Mouse (Mus musculus): ENCODE measurements at regions not wholly inside any gene's neighbourhood (a gene's known extent, or its start where the extent isn't known, plus 50 kb on each side); places are given as distances from the start of the nearest gene placed in this dataset.

- H3K9me3 ChIP-seq (ENCODE audit: control insufficient read depth, low read depth, low read length): no peaks in the 10 kb centered on the region
- no peak overlapping the region for H3K27ac ChIP-seq (ENCODE audit: low read length)
- no peak overlapping the region for H3K4me2 ChIP-seq (replicated peaks; ENCODE audit: low read depth, low read length)
- no peak overlapping the region for H3K9ac ChIP-seq (replicated peaks; ENCODE audit: low read depth, low read length)
- H3K4me3 ChIP-seq (ENCODE audit: low read depth, low read length): no peak overlapping the region
- WGBS: 60% methylated on average over 6 of the region's 6 CpGs
- ATAC-seq (ENCODE audit: insufficient number of reproducible peaks, insufficient read depth, low FRiP score, low read depth): no peak
- H3K27me3 ChIP-seq (ENCODE audit: control insufficient read depth, insufficient read depth, low read length): no peaks in the 10 kb centered on the region
- H3K4me1 ChIP-seq (ENCODE audit: control insufficient read depth, insufficient read depth, low read length): peaks cover 3% of the 10 kb centered on the region; the same call in 1 of the 2 replicates
- H3K36me3 ChIP-seq (ENCODE audit: control insufficient read depth, insufficient read depth, low read length): no peaks in the 10 kb centered on the region
Observed at GRCm38 (mm10) chr17:49177966-49178731, 246.0 kb downstream of the Lrfn2 start.

- Histone ChIP-seq H3K9me3 (ENCODE audit: control insufficient read depth, low read depth, low read length) (no peaks in the 10 kb centered on the region), H3K36me3 (ENCODE audit: control insufficient read depth, insufficient read depth, low read length) (no peaks in the 10 kb centered on the region), H3K4me1 (ENCODE audit: control insufficient read depth, insufficient read depth, low read length) (peaks cover 3% of the 10 kb centered on the region; the same call in 1 of the 2 replicates), H3K9ac (replicated peaks; ENCODE audit: low read depth, low read length) (no peak overlapping the region), H3K27ac (ENCODE audit: low read length) (no peak overlapping the region), H3K4me2 (replicated peaks; ENCODE audit: low read depth, low read length) (no peak overlapping the region), H3K27me3 (ENCODE audit: control insufficient read depth, insufficient read depth, low read length) (no peaks in the 10 kb centered on the region), H3K4me3 (ENCODE audit: low read depth, low read length) (no peak overlapping the region)
- no peak for ATAC-seq (ENCODE audit: insufficient number of reproducible peaks, insufficient read depth, low FRiP score, low read depth)
- 4% methylated on average over 4 of the region's 4 CpGs for WGBS
Observed at GRCm38 (mm10) chr17:49182485-49182884, 245.7 kb upstream of the Mocs1 start.

GRCm38 (mm10) chr17:49183917-49184316 lies 244.2 kb upstream of the Mocs1 start:
- 54% methylated on average over 3 of the region's 3 CpGs for WGBS

GRCm38 (mm10) chr17:49185052-49185612 lies 243.0 kb upstream of the Mocs1 start:
- WGBS: 45% methylated on average over 8 of the region's 8 CpGs
- H3K9me3 ChIP-seq (ENCODE audit: control insufficient read depth, low read depth, low read length): no peaks in the 10 kb centered on the region

More at GRCm38 (mm10) chr17:49183917-49184316, 244.2 kb upstream of the Mocs1 start:
- H3K9me3 ChIP-seq (ENCODE audit: control insufficient read depth, low read depth, low read length): no peaks in the 10 kb centered on the region
- no peak overlapping the region for H3K4me3 ChIP-seq (ENCODE audit: low read depth, low read length)
- H3K36me3 ChIP-seq (ENCODE audit: control insufficient read depth, insufficient read depth, low read length): no peaks in the 10 kb centered on the region
- no peak for ATAC-seq (ENCODE audit: insufficient number of reproducible peaks, insufficient read depth, low FRiP score, low read depth)
- H3K27me3 ChIP-seq (ENCODE audit: control insufficient read depth, insufficient read depth, low read length): no peaks in the 10 kb centered on the region
- no peak overlapping the region for H3K4me2 ChIP-seq (replicated peaks; ENCODE audit: low read depth, low read length)
- no peak overlapping the region for H3K27ac ChIP-seq (ENCODE audit: low read length)
- 0 out of 2 replicates have a peak, but pooled peaks cover 3% of the 10 kb centered on the region for H3K4me1 ChIP-seq (ENCODE audit: control insufficient read depth, insufficient read depth, low read length)
- H3K9ac ChIP-seq (replicated peaks; ENCODE audit: low read depth, low read length): no peak overlapping the region

GRCm38 (mm10) chr17:49189765-49190164 lies 238.4 kb upstream of the Mocs1 start:
- Histone ChIP-seq H3K4me1 (ENCODE audit: control insufficient read depth, insufficient read depth, low read length) (no peaks in the 10 kb centered on the region), H3K36me3 (ENCODE audit: control insufficient read depth, insufficient read depth, low read length) (no peaks in the 10 kb centered on the region), H3K4me3 (ENCODE audit: low read depth, low read length) (no peak overlapping the region), H3K9me3 (ENCODE audit: control insufficient read depth, low read depth, low read length) (no peaks in the 10 kb centered on the region), H3K4me2 (replicated peaks; ENCODE audit: low read depth, low read length) (no peak overlapping the region), H3K27me3 (ENCODE audit: control insufficient read depth, insufficient read depth, low read length) (no peaks in the 10 kb centered on the region), H3K9ac (replicated peaks; ENCODE audit: low read depth, low read length) (no peak overlapping the region), H3K27ac (ENCODE audit: low read length) (no peak overlapping the region)
- ATAC-seq (ENCODE audit: insufficient number of reproducible peaks, insufficient read depth, low FRiP score, low read depth): no peak
- 57% methylated on average over 3 of the region's 3 CpGs for WGBS

More at GRCm38 (mm10) chr17:49185052-49185612, 243.0 kb upstream of the Mocs1 start:
- Histone ChIP-seq H3K27ac (ENCODE audit: low read length) (no peak overlapping the region), H3K27me3 (ENCODE audit: control insufficient read depth, insufficient read depth, low read length) (no peaks in the 10 kb centered on the region), H3K9ac (replicated peaks; ENCODE audit: low read depth, low read length) (no peak overlapping the region), H3K4me1 (ENCODE audit: control insufficient read depth, insufficient read depth, low read length) (0 out of 2 replicates have a peak, but pooled peaks cover under 1% of the 10 kb centered on the region), H3K36me3 (ENCODE audit: control insufficient read depth, insufficient read depth, low read length) (no peaks in the 10 kb centered on the region), H3K4me3 (ENCODE audit: low read depth, low read length) (no peak overlapping the region), H3K4me2 (replicated peaks; ENCODE audit: low read depth, low read length) (no peak overlapping the region)
- ATAC-seq (ENCODE audit: insufficient number of reproducible peaks, insufficient read depth, low FRiP score, low read depth): no peak

GRCm38 (mm10) chr17:49190337-49190736 lies 237.8 kb upstream of the Mocs1 start:
- no peak for ATAC-seq (ENCODE audit: insufficient number of reproducible peaks, insufficient read depth, low FRiP score, low read depth)
- WGBS: 62% methylated on average over 4 of the region's 4 CpGs

GRCm38 (mm10) chr17:49196046-49196684 lies 232.0 kb upstream of the Mocs1 start:
- Histone ChIP-seq H3K4me2 (replicated peaks; ENCODE audit: low read depth, low read length) (no peak overlapping the region), H3K9me3 (ENCODE audit: control insufficient read depth, low read depth, low read length) (no peaks in the 10 kb centered on the region; the same call in 1 of the 2 replicates), H3K9ac (replicated peaks; ENCODE audit: low read depth, low read length) (no peak overlapping the region), H3K27me3 (ENCODE audit: control insufficient read depth, insufficient read depth, low read length) (no peaks in the 10 kb centered on the region), H3K4me1 (ENCODE audit: control insufficient read depth, insufficient read depth, low read length) (no peaks in the 10 kb centered on the region), H3K27ac (ENCODE audit: low read length) (no peak overlapping the region), H3K36me3 (ENCODE audit: control insufficient read depth, insufficient read depth, low read length) (no peaks in the 10 kb centered on the region), H3K4me3 (ENCODE audit: low read depth, low read length) (no peak overlapping the region)
- no peak for ATAC-seq (ENCODE audit: insufficient number of reproducible peaks, insufficient read depth, low FRiP score, low read depth)
- WGBS: 60% methylated on average over 8 of the region's 8 CpGs

More at GRCm38 (mm10) chr17:49190337-49190736, 237.8 kb upstream of the Mocs1 start:
- no peaks in the 10 kb centered on the region for H3K9me3 ChIP-seq (ENCODE audit: control insufficient read depth, low read depth, low read length)
- H3K27me3 ChIP-seq (ENCODE audit: control insufficient read depth, insufficient read depth, low read length): no peaks in the 10 kb centered on the region
- H3K36me3 ChIP-seq (ENCODE audit: control insufficient read depth, insufficient read depth, low read length): no peaks in the 10 kb centered on the region
- H3K9ac ChIP-seq (replicated peaks; ENCODE audit: low read depth, low read length): no peak overlapping the region
- H3K4me3 ChIP-seq (ENCODE audit: low read depth, low read length): no peak overlapping the region
- H3K4me1 ChIP-seq (ENCODE audit: control insufficient read depth, insufficient read depth, low read length): no peaks in the 10 kb centered on the region
- H3K4me2 ChIP-seq (replicated peaks; ENCODE audit: low read depth, low read length): no peak overlapping the region
- no peak overlapping the region for H3K27ac ChIP-seq (ENCODE audit: low read length)

- no peak for ATAC-seq (ENCODE audit: insufficient number of reproducible peaks, insufficient read depth, low FRiP score, low read depth)
- H3K9me3 ChIP-seq (ENCODE audit: control insufficient read depth, low read depth, low read length): no peaks in the 10 kb centered on the region; the same call in 1 of the 2 replicates
- H3K27ac ChIP-seq (ENCODE audit: low read length): no peak overlapping the region
- no peak overlapping the region for H3K9ac ChIP-seq (replicated peaks; ENCODE audit: low read depth, low read length)
- H3K27me3 ChIP-seq (ENCODE audit: control insufficient read depth, insufficient read depth, low read length): no peaks in the 10 kb centered on the region
- H3K36me3 ChIP-seq (ENCODE audit: control insufficient read depth, insufficient read depth, low read length): no peaks in the 10 kb centered on the region
- no peak overlapping the region for H3K4me2 ChIP-seq (replicated peaks; ENCODE audit: low read depth, low read length)
- H3K4me3 ChIP-seq (ENCODE audit: low read depth, low read length): no peak overlapping the region
- H3K4me1 ChIP-seq (ENCODE audit: control insufficient read depth, insufficient read depth, low read length): 0 out of 2 replicates have a peak, but pooled peaks cover 3% of the 10 kb centered on the region
- 90% methylated on average over 3 of the region's 3 CpGs for WGBS
Observed at GRCm38 (mm10) chr17:49201495-49201894, 226.7 kb upstream of the Mocs1 start.
